Mouse (Mus musculus) forebrain, embryonic 12.5 days (tissue): ENCODE measurements around the gene Pde2a. TPM values are rescaled to one million over a fixed set of nuclear protein-coding genes. Genes with fewer than 3 reads are reported as not detected.

ENCODE experiments used
- ATAC-seq: fragments of 200-750 bp; cut with Nextera tagmentation; 2 replicates; pipeline ENCODE4 v1.8.0; 2017; ENCODE audit warnings: moderate TSS enrichment; ENCODE audit not compliant: low FRiP score
- H3K27ac ChIP-seq: fragments of 300-500 bp; sonication (generic); 2 replicates; pipeline ENCODE4 v1.5.1; 2016; ENCODE audit warnings: mild to moderate bottlenecking
- H3K27me3 ChIP-seq: fragments of 300-500 bp; sonication (generic); 2 replicates; pipeline ENCODE4 v1.6.1; 2016; ENCODE audit warnings: mild to moderate bottlenecking
- H3K36me3 ChIP-seq: fragments of 300-500 bp; sonication (generic); replicated peaks from 2 replicates; pipeline ENCODE4 v1.6.1; 2016; ENCODE audit warnings: mild to moderate bottlenecking
- H3K4me1 ChIP-seq: fragments of 300-500 bp; sonication (generic); 2 replicates; pipeline ENCODE4 v1.6.1; 2016
- H3K4me2 ChIP-seq: fragments of 300-500 bp; sonication (generic); 2 replicates; pipeline ENCODE4 v1.6.1; 2016; ENCODE audit warnings: mild to moderate bottlenecking, moderate library complexity
- H3K4me3 ChIP-seq: fragments of 300-500 bp; sonication (generic); replicated peaks from 2 replicates; pipeline ENCODE4 v1.5.1; 2016; ENCODE audit warnings: mild to moderate bottlenecking
- H3K9ac ChIP-seq: fragments of 300-500 bp; sonication (generic); 2 replicates; pipeline ENCODE4 v1.6.1; 2016; ENCODE audit warnings: mild to moderate bottlenecking
- H3K9me3 ChIP-seq: fragments of 300-500 bp; sonication (generic); 2 replicates; pipeline ENCODE4 v1.6.1; 2016
- WGBS: fragments of 180-500 bp; shearing (Covaris S2); methylation state at CpG from one replicate; pipeline ENCODE4 v1.1.7; 2016; 5-methylcytosine and 5-hydroxymethylcytosine counted together
- polyA plus RNA-seq: library from polyadenylated mRNA; unstranded; fragments of >200 nt; fragmentation: Nextera tagmentation; extraction: Ambion mirVana; gene quantifications from 2 replicates; pipeline ENCODE4 v1.2.1, GENCODE M21; 2016

Gene Pde2a
- polyA plus RNA-seq, 1 experiment from 2014 or later, result 23.1 TPM

GRCm38 (mm10) chr7:101509212-101509611, 87.7 kb downstream of the Pde2a start:
- Histone ChIP-seq H3K9me3 (no peaks in the 10 kb centered on the region), H3K9ac (no peak overlapping the region), H3K4me3 (no peak overlapping the region), H3K4me1 (peaks cover 14% of the 10 kb centered on the region), H3K4me2 (no peak overlapping the region), H3K36me3 (no peaks in the 10 kb centered on the region), H3K27me3 (peaks cover 30% of the 10 kb centered on the region), H3K27ac (no peak overlapping the region)
- 72% methylated on average over 2 of the region's 2 CpGs for WGBS
- no peak for ATAC-seq

GRCm38 (mm10) chr7:101513655-101514054, 92.2 kb downstream of the Pde2a start:
- ATAC-seq, result no peak
- Histone ChIP-seq H3K36me3 (no peaks in the 10 kb centered on the region), H3K9ac (no peak overlapping the region), H3K27ac (no peak overlapping the region), H3K9me3 (no peaks in the 10 kb centered on the region), H3K4me3 (no peak overlapping the region), H3K4me2 (no peak overlapping the region), H3K4me1 (0 out of 2 replicates have a peak, but pooled peaks cover 7% of the 10 kb centered on the region), H3K27me3 (no peaks in the 10 kb centered on the region)
- WGBS, result 71% methylated on average over 7 of the region's 7 CpGs

GRCm38 (mm10) chr7:101514768-101515167, 93.3 kb downstream of the Pde2a start:
- Histone ChIP-seq H3K27ac (no peak overlapping the region), H3K4me1 (0 out of 2 replicates have a peak, but pooled peaks cover 7% of the 10 kb centered on the region), H3K36me3 (no peaks in the 10 kb centered on the region), H3K9ac (no peak overlapping the region), H3K4me2 (no peak overlapping the region), H3K9me3 (0 out of 2 replicates have a peak, but pooled peaks cover 3% of the 10 kb centered on the region), H3K4me3 (no peak overlapping the region), H3K27me3 (no peaks in the 10 kb centered on the region)
- 0 out of 2 replicates have a peak, but pooled peaks have one; percentile 33 for ATAC-seq
- WGBS, result 80% methylated on average over 6 of the region's 6 CpGs

- H3K9ac ChIP-seq, result no peak overlapping the region
- H3K27ac ChIP-seq, result no peak overlapping the region
- H3K9me3 ChIP-seq, result 0 out of 2 replicates have a peak, but pooled peaks cover 3% of the 10 kb centered on the region
- ATAC-seq, result no peak
- no peaks in the 10 kb centered on the region for H3K27me3 ChIP-seq
- 0 out of 2 replicates have a peak, but pooled peaks cover 7% of the 10 kb centered on the region for H3K4me1 ChIP-seq
- no peak overlapping the region for H3K4me2 ChIP-seq
- WGBS, result 58% methylated on average over 6 of the region's 6 CpGs
- H3K36me3 ChIP-seq, result no peaks in the 10 kb centered on the region
- H3K4me3 ChIP-seq, result no peak overlapping the region
Observed at GRCm38 (mm10) chr7:101515295-101515694, 93.8 kb downstream of the Pde2a start.

GRCm38 (mm10) chr7:101516460-101516859, 95.0 kb downstream of the Pde2a start:
- Histone ChIP-seq H3K4me2 (no peak overlapping the region), H3K4me1 (0 out of 2 replicates have a peak, but pooled peaks cover 7% of the 10 kb centered on the region), H3K36me3 (no peaks in the 10 kb centered on the region), H3K27me3 (no peaks in the 10 kb centered on the region), H3K9ac (no peak overlapping the region), H3K4me3 (no peak overlapping the region), H3K9me3 (0 out of 2 replicates have a peak, but pooled peaks cover 3% of the 10 kb centered on the region), H3K27ac (no peak overlapping the region)
- no peak for ATAC-seq
- WGBS, result 69% methylated on average over 6 of the region's 6 CpGs

GRCm38 (mm10) chr7:101521696-101522095, 100.2 kb downstream of the Pde2a start:
- H3K4me3 ChIP-seq, result no peak overlapping the region
- no peak overlapping the region for H3K9ac ChIP-seq
- peaks cover 13% of the 10 kb centered on the region for H3K27me3 ChIP-seq
- ATAC-seq, result no peak
- H3K4me2 ChIP-seq, result no peak overlapping the region
- H3K36me3 ChIP-seq, result no peaks in the 10 kb centered on the region
- WGBS, result 75% methylated on average over 1 of the region's 1 CpGs
- H3K9me3 ChIP-seq, result 0 out of 2 replicates have a peak, but pooled peaks cover 3% of the 10 kb centered on the region
- no peak overlapping the region for H3K27ac ChIP-seq
- peaks cover 14% of the 10 kb centered on the region for H3K4me1 ChIP-seq

- Histone ChIP-seq H3K9me3 (0 out of 2 replicates have a peak, but pooled peaks cover 3% of the 10 kb centered on the region), H3K27me3 (peaks cover 17% of the 10 kb centered on the region), H3K4me2 (no peak overlapping the region), H3K27ac (no peak overlapping the region), H3K36me3 (no peaks in the 10 kb centered on the region), H3K4me1 (peaks cover 14% of the 10 kb centered on the region), H3K4me3 (no peak overlapping the region), H3K9ac (no peak overlapping the region)
- 25% methylated on average over 2 of the region's 2 CpGs for WGBS
- peak; percentile 92 for ATAC-seq
Observed at GRCm38 (mm10) chr7:101523205-101523604, 101.7 kb downstream of the Pde2a start.

GRCm38 (mm10) chr7:101526484-101526883, 105.0 kb downstream of the Pde2a start:
- 86% methylated on average over 7 of the region's 7 CpGs for WGBS

GRCm38 (mm10) chr7:101534428-101534827, 112.9 kb downstream of the Pde2a start:
- Histone ChIP-seq H3K9me3 (no peaks in the 10 kb centered on the region), H3K9ac (no peak overlapping the region), H3K36me3 (no peaks in the 10 kb centered on the region), H3K4me3 (no peak overlapping the region), H3K27me3 (peaks cover 7% of the 10 kb centered on the region; the same call in 1 of the 2 replicates), H3K27ac (no peak overlapping the region), H3K4me1 (peaks cover 9% of the 10 kb centered on the region), H3K4me2 (no peak overlapping the region)
- WGBS, result 32% methylated on average over 5 of the region's 5 CpGs
- ATAC-seq, result no peak

More at GRCm38 (mm10) chr7:101526484-101526883, 105.0 kb downstream of the Pde2a start:
- Histone ChIP-seq H3K36me3 (no peaks in the 10 kb centered on the region), H3K4me3 (no peak overlapping the region), H3K9me3 (no peaks in the 10 kb centered on the region), H3K27me3 (peaks cover 17% of the 10 kb centered on the region), H3K9ac (no peak overlapping the region), H3K27ac (no peak overlapping the region), H3K4me1 (peaks cover 14% of the 10 kb centered on the region), H3K4me2 (no peak overlapping the region)
- no peak for ATAC-seq

GRCm38 (mm10) chr7:101535102-101535501, 113.6 kb downstream of the Pde2a start:
- WGBS, result 77% methylated on average over 10 of the region's 10 CpGs
- H3K27me3 ChIP-seq, result peaks cover 7% of the 10 kb centered on the region; the same call in 1 of the 2 replicates
- H3K27ac ChIP-seq, result no peak overlapping the region
- H3K36me3 ChIP-seq, result no peaks in the 10 kb centered on the region
- no peaks in the 10 kb centered on the region for H3K9me3 ChIP-seq
- no peak for ATAC-seq
- H3K9ac ChIP-seq, result no peak overlapping the region
- H3K4me2 ChIP-seq, result no peak overlapping the region
- peaks cover 9% of the 10 kb centered on the region for H3K4me1 ChIP-seq
- no peak overlapping the region for H3K4me3 ChIP-seq

- ATAC-seq, result no peak
- peaks cover 7% of the 10 kb centered on the region; the same call in 1 of the 2 replicates for H3K27me3 ChIP-seq
- WGBS, result 76% methylated on average over 5 of the region's 5 CpGs
- H3K27ac ChIP-seq, result no peak overlapping the region
- no peaks in the 10 kb centered on the region for H3K36me3 ChIP-seq
- H3K4me1 ChIP-seq, result peaks cover 9% of the 10 kb centered on the region
- no peak overlapping the region for H3K4me3 ChIP-seq
- no peak overlapping the region for H3K9ac ChIP-seq
- no peaks in the 10 kb centered on the region for H3K9me3 ChIP-seq
- no peak overlapping the region for H3K4me2 ChIP-seq
Observed at GRCm38 (mm10) chr7:101535517-101535916, 114.0 kb downstream of the Pde2a start.

GRCm38 (mm10) chr7:101537541-101537940, 116.0 kb downstream of the Pde2a start:
- WGBS, result 54% methylated on average over 8 of the region's 8 CpGs
- Histone ChIP-seq H3K4me3 (no peak overlapping the region), H3K27ac (no peak overlapping the region), H3K27me3 (peaks cover 7% of the 10 kb centered on the region; the same call in 1 of the 2 replicates), H3K36me3 (no peaks in the 10 kb centered on the region), H3K9ac (no peak overlapping the region), H3K4me2 (no peak overlapping the region), H3K4me1 (peaks cover 9% of the 10 kb centered on the region), H3K9me3 (no peaks in the 10 kb centered on the region)
- no peak for ATAC-seq
